In the genomic region with DNA sequence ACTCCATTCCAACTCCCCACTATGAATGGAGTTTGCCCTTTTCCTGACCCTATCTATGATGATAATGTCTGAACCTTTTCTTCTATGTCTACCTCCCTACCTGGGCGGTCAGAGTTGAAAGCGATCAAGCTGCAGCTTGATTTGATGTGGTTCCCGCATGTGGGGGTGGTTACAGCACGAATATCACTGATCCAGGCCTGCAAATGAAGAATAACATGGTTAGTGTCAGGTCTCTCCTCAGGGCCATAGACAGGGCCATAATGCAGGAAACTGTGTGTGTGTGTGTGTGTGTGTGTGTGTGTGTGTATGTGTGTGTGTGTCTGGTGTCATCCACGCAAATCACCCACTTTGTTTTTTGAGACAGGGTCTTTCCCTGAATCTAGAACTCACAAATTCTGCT, we compare ENCODE assay signal across 21 mouse cellular contexts. TPM values are rescaled to one million over a fixed set of nuclear protein-coding genes. Genes with fewer than 3 reads are reported as not detected.
DNase-seq lines count a peak whose midpoint lies in the region; ATAC-seq lines count a peak whose summit lies in the region.
"Had no signal": no experiment of that assay in that cellular context is flagged by ENCODE, and none has a peak within 500 bp of the region (broad histone marks: within the 10 kb centered on the region; RNA-seq: fewer than 3 reads in every experiment).

No protein-coding gene starts in this region.

- H3K9me3 ChIP-seq in midbrain, embryonic 11.5 days (ENCODE audit: control insufficient read depth, low read length): no peaks in the 10 kb centered on the region
- H3K9me3 ChIP-seq in midbrain, embryonic 15.5 days: no peaks in the 10 kb centered on the region
- H3K9me3 ChIP-seq: embryonic facial prominence, embryonic 10.5 days; embryonic facial prominence, embryonic 12.5 days; forebrain, embryonic 13.5 days; forebrain, embryonic 15.5 days had no signal

- no peak overlapping the region for H3K4me3 ChIP-seq in midbrain, embryonic 11.5 days (ENCODE audit: low read depth, low read length)
- no peak overlapping the region for H3K4me3 ChIP-seq in midbrain, embryonic 15.5 days
- H3K4me3 ChIP-seq: embryonic facial prominence, embryonic 10.5 days; embryonic facial prominence, embryonic 12.5 days; forebrain, embryonic 13.5 days; forebrain, embryonic 15.5 days had no signal

- no peaks in the 10 kb centered on the region for H3K36me3 ChIP-seq in midbrain, embryonic 11.5 days (ENCODE audit: control insufficient read depth, insufficient read depth, low read length)
- peaks cover 9% of the 10 kb centered on the region for H3K36me3 ChIP-seq in midbrain, embryonic 15.5 days (replicated peaks)

- H3K4me2 ChIP-seq in midbrain, embryonic 11.5 days: no peak overlapping the region
- no peak overlapping the region for H3K4me2 ChIP-seq in midbrain, embryonic 15.5 days
- H3K4me2 ChIP-seq: embryonic facial prominence, embryonic 12.5 days; forebrain, embryonic 13.5 days; forebrain, embryonic 15.5 days had no signal

- no peaks in the 10 kb centered on the region for H3K27me3 ChIP-seq in midbrain, embryonic 11.5 days (ENCODE audit: control insufficient read depth, insufficient read depth, low read length)
- H3K27me3 ChIP-seq in midbrain, embryonic 15.5 days (replicated peaks): no peaks in the 10 kb centered on the region
- H3K27me3 ChIP-seq: embryonic facial prominence, embryonic 12.5 days; forebrain, embryonic 15.5 days had no signal

- 95% methylated on average over 5 of the region's 5 CpGs for WGBS in midbrain, embryonic 11.5 days
- WGBS in midbrain, embryonic 15.5 days: 100% methylated on average over 5 of the region's 5 CpGs

- peak; percentile 35 for DNase-seq in CD4-positive, CD25-positive, alpha-beta regulatory T cell, adult 2 months (ENCODE audit: low read depth, low spot score)
- peak; percentile 60 for DNase-seq in midbrain, embryonic 11.5 days (ENCODE audit: low spot score, missing footprints)
- peak; percentile 52 for DNase-seq in induced T-regulatory cell, adult 2 months (ENCODE audit: low read depth)
- DNase-seq in adrenal gland, postnatal 14 days: no peak
- DNase-seq in spleen, postnatal 36 days (ENCODE audit: low spot score in 2 of 2): no peak
- DNase-seq: adrenal gland, adult 8-10 months; adrenal gland, postnatal 25 days; B cell, adult 2 months; cerebellum, adult 11 months; cerebellum, adult 18-20 months; cerebellum, adult 8-10 months; cerebellum, adult 9-11 months; cerebellum, postnatal 14 days; forebrain, postnatal 0 days had no signal

- H3K9ac ChIP-seq in midbrain, embryonic 11.5 days (ENCODE audit: low read length): no peak overlapping the region
- no peak overlapping the region for H3K9ac ChIP-seq in midbrain, embryonic 15.5 days
- H3K9ac ChIP-seq: embryonic facial prominence, embryonic 12.5 days; forebrain, embryonic 13.5 days; forebrain, embryonic 15.5 days; forebrain, postnatal 0 days had no signal

- H3K27ac ChIP-seq in midbrain, embryonic 11.5 days (ENCODE audit: low read depth, low read length): no peak overlapping the region
- H3K27ac ChIP-seq in midbrain, embryonic 15.5 days: no peak overlapping the region
- H3K27ac ChIP-seq: embryonic facial prominence, embryonic 10.5 days; embryonic facial prominence, embryonic 12.5 days; forebrain, embryonic 13.5 days; forebrain, embryonic 15.5 days had no signal

- H3K4me1 ChIP-seq in midbrain, embryonic 11.5 days (ENCODE audit: control insufficient read depth, insufficient read depth, low read length): peaks cover 9% of the 10 kb centered on the region
- H3K4me1 ChIP-seq in midbrain, embryonic 15.5 days: peaks cover 14% of the 10 kb centered on the region

- no peak for ATAC-seq in CD4-positive, CD25-positive, alpha-beta regulatory T cell, adult 4 months
- no peak for ATAC-seq in midbrain, embryonic 11.5 days (ENCODE audit: low FRiP score)
- no peak for ATAC-seq in midbrain, embryonic 15.5 days (replicated peaks)
- ATAC-seq: activated CD4-positive, CD25-positive, alpha-beta regulatory T cell, adult 4 months; forebrain, embryonic 13.5 days; forebrain, embryonic 15.5 days; forebrain, postnatal 0 days had no signal

RNA-seq across cellular contexts. Expression of gene Coro7, which starts 2.7 kb away (rescaled TPM):
- 100 to 1,000 TPM; 102 to 174 TPM for polyA plus RNA-seq in CD4-positive, CD25-positive, alpha-beta regulatory T cell, adult 4 months (2017; shearing (Covaris generic))
- 13.6 TPM in 2 replicates for polyA plus RNA-seq in midbrain, embryonic 11.5 days (2014; fragmentation: Nextera tagmentation; extraction: Ambion mirVana)
- polyA plus RNA-seq in midbrain, embryonic 15.5 days (2015; fragmentation: Nextera tagmentation; extraction: Ambion mirVana): 32.1 and 33.2 TPM in 2 replicates
- 33.6 and 38.7 TPM in 2 replicates for total RNA-seq in adrenal gland, postnatal 14 days (2021)

RNA-seq across cellular contexts. Expression of gene Dnaja3, which starts 37.0 kb away (rescaled TPM):
- polyA plus RNA-seq in CD4-positive, CD25-positive, alpha-beta regulatory T cell, adult 4 months (2017; shearing (Covaris generic)): 10 to 100 TPM; 24.4 to 29.0 TPM
- polyA plus RNA-seq in midbrain, embryonic 11.5 days (2014; fragmentation: Nextera tagmentation; extraction: Ambion mirVana): 53.4 and 57.0 TPM in 2 replicates
- polyA plus RNA-seq in midbrain, embryonic 15.5 days (2015; fragmentation: Nextera tagmentation; extraction: Ambion mirVana): 62.1 and 65.5 TPM in 2 replicates
- 166 and 173 TPM in 2 replicates for total RNA-seq in adrenal gland, postnatal 14 days (2021)

RNA-seq across cellular contexts. Expression of gene Vasn, which starts 37.1 kb away (rescaled TPM):
- 1 to 10 TPM; 2.2 to 2.9 TPM for polyA plus RNA-seq in CD4-positive, CD25-positive, alpha-beta regulatory T cell, adult 4 months (2017; shearing (Covaris generic))
- polyA plus RNA-seq in midbrain, embryonic 11.5 days (2014; fragmentation: Nextera tagmentation; extraction: Ambion mirVana): 6.1 and 7.0 TPM in 2 replicates
- 5.2 and 5.8 TPM in 2 replicates for polyA plus RNA-seq in midbrain, embryonic 15.5 days (2015; fragmentation: Nextera tagmentation; extraction: Ambion mirVana)
- total RNA-seq in adrenal gland, postnatal 14 days (2021): 11.4 and 14.9 TPM in 2 replicates

RNA-seq across cellular contexts. Expression of gene Nmral1, which starts 42.3 kb away (rescaled TPM):
- polyA plus RNA-seq in CD4-positive, CD25-positive, alpha-beta regulatory T cell, adult 4 months (2017; shearing (Covaris generic)): 10 to 100 TPM in 1 of 2 experiments, 1 to 10 TPM in 1; 7.4 to 10.3 TPM
- polyA plus RNA-seq in midbrain, embryonic 11.5 days (2014; fragmentation: Nextera tagmentation; extraction: Ambion mirVana): 174 and 191 TPM in 2 replicates
- polyA plus RNA-seq in midbrain, embryonic 15.5 days (2015; fragmentation: Nextera tagmentation; extraction: Ambion mirVana): 78.3 and 79.6 TPM in 2 replicates
- total RNA-seq in adrenal gland, postnatal 14 days (2021): 7.2 and 11.0 TPM in 2 replicates

RNA-seq across cellular contexts. Expression of gene Hmox2, which starts 49.3 kb away (rescaled TPM):
- 100 to 1,000 TPM; 114 to 119 TPM for polyA plus RNA-seq in CD4-positive, CD25-positive, alpha-beta regulatory T cell, adult 4 months (2017; shearing (Covaris generic))
- 82.2 and 82.7 TPM in 2 replicates for polyA plus RNA-seq in midbrain, embryonic 11.5 days (2014; fragmentation: Nextera tagmentation; extraction: Ambion mirVana)
- polyA plus RNA-seq in midbrain, embryonic 15.5 days (2015; fragmentation: Nextera tagmentation; extraction: Ambion mirVana): 101 and 103 TPM in 2 replicates
- total RNA-seq in adrenal gland, postnatal 14 days (2021): 93.2 and 99.1 TPM in 2 replicates

Comparison
In these comparisons a context has a peak if more than half of its experiments do, and no peak if none do; other contexts are left out.
1. DNase-seq: peak in CD4-positive, CD25-positive, alpha-beta regulatory T cell, adult 2 months (single experiment), midbrain, embryonic 11.5 days (single experiment) and induced T-regulatory cell, adult 2 months (single experiment); none in adrenal gland, postnatal 14 days (single experiment) and spleen, postnatal 36 days (0 of 2).